Mouse (Mus musculus) hindbrain, embryonic 12.5 days (tissue): ENCODE results near the gene Ntan1. TPM values are rescaled to one million over a fixed set of nuclear protein-coding genes. Genes with fewer than 3 reads are reported as not detected.

Experiments
- microRNA-seq: library from miRNA; unstranded; fragments of <30 nt; microRNA quantifications from one replicate; pipeline ENCODE4, GENCODE M21; 2017
- polyA plus RNA-seq: library from polyadenylated mRNA; unstranded; fragments of >200 nt; fragmentation: Nextera tagmentation; extraction: Ambion mirVana; gene quantifications from 2 replicates; pipeline ENCODE4 v1.2.1, GENCODE M21; 2016

Gene Ntan1
- polyA plus RNA-seq, 1 experiment from 2014 or later: 198 TPM

Small RNAs within 50 kb of the gene (microRNA-seq; reads per million reads assigned to microRNA genes)
- gene Gm27734: not detected

Other genes with a start within 250 kb of the Ntan1 start
- gene Parn, start 150.7 kb upstream of the Ntan1 start, polyA plus RNA-seq: 44.0 and 44.6 TPM in 2 replicates
- 47.6 and 48.2 TPM in 2 replicates for gene Bfar, start 147.0 kb upstream of the Ntan1 start, polyA plus RNA-seq
- 10.1 and 10.2 TPM in 2 replicates for gene 3110001I22Rik, start 146.9 kb upstream of the Ntan1 start, polyA plus RNA-seq
- gene Pla2g10, start 87.9 kb upstream of the Ntan1 start, polyA plus RNA-seq: 0.62 and 0.89 TPM in 2 replicates
- gene Rrn3, start 38.1 kb upstream of the Ntan1 start, polyA plus RNA-seq: 124 and 127 TPM in 2 replicates
- 83.0 and 90.7 TPM in 2 replicates for gene Pdxdc1, start 84.3 kb downstream of the Ntan1 start, polyA plus RNA-seq
- gene Mpv17l, start 84.3 kb downstream of the Ntan1 start, polyA plus RNA-seq: 5.0 and 6.2 TPM in 2 replicates
- gene 2900011O08Rik, start 167.8 kb downstream of the Ntan1 start, polyA plus RNA-seq: 52.8 and 54.4 TPM in 2 replicates
- gene Ifitm7, start 168.0 kb downstream of the Ntan1 start, polyA plus RNA-seq: 0.49 and 0.78 TPM in 2 replicates